Mouse (Mus musculus): ENCODE measurements around the gene Pcdh15.

- TF ChIP-seq POLR2A (IDR thresholded peaks at IDR 0.05; ENCODE audit: borderline replicate concordance, low read depth, low read length) (no peak), CTCF (IDR thresholded peaks at IDR 0.05; ENCODE audit: low read depth, low read length) (no peak)
Observed at GRCm38 (mm10) chr10:73862181-73862580, 763.0 kb downstream of the Pcdh15 start.

All from bone marrow macrophage, adult 2 months (primary cell).